Mouse (Mus musculus) embryonic facial prominence, embryonic 15.5 days (tissue): Measurements from ENCODE around the gene Lrrfip1. TPM values are rescaled to one million over a fixed set of nuclear protein-coding genes. Genes with fewer than 3 reads are reported as not detected.

Source experiments
- ATAC-seq: fragments of 200-750 bp; cut with Nextera tagmentation; 2 replicates; pipeline ENCODE4 v1.8.0; 2017; ENCODE audit warnings: low read depth, moderate TSS enrichment; ENCODE audit not compliant: insufficient number of reproducible peaks, low FRiP score, low TSS enrichment
- H3K27ac ChIP-seq: fragments of 300-500 bp; sonication (generic); replicated peaks from 2 replicates; pipeline ENCODE4 v1.5.1; 2015; ENCODE audit warnings: mild to moderate bottlenecking, inconsistent platforms
- H3K27me3 ChIP-seq: fragments of 300-500 bp; sonication (generic); 2 replicates; pipeline ENCODE4 v1.6.1; 2015; ENCODE audit warnings: inconsistent platforms
- H3K36me3 ChIP-seq: fragments of 300-500 bp; sonication (generic); 2 replicates; pipeline ENCODE4 v1.6.1; 2015; ENCODE audit warnings: mild to moderate bottlenecking, inconsistent platforms
- H3K4me1 ChIP-seq: fragments of 300-500 bp; sonication (generic); 2 replicates; pipeline ENCODE4 v1.6.1; 2015; ENCODE audit warnings: inconsistent platforms
- H3K4me2 ChIP-seq: fragments of 300-500 bp; sonication (generic); replicated peaks from 2 replicates; pipeline ENCODE4 v1.6.1; 2015; ENCODE audit warnings: mild to moderate bottlenecking, inconsistent platforms
- H3K4me3 ChIP-seq: fragments of 300-500 bp; sonication (generic); replicated peaks from 2 replicates; pipeline ENCODE4 v1.5.1; 2015; ENCODE audit warnings: mild to moderate bottlenecking, inconsistent platforms
- H3K9ac ChIP-seq: fragments of 300-500 bp; sonication (generic); 2 replicates; pipeline ENCODE4 v1.6.1; 2015; ENCODE audit warnings: inconsistent platforms
- H3K9me3 ChIP-seq: fragments of 300-500 bp; sonication (generic); replicated peaks from 2 replicates; pipeline ENCODE4 v1.6.1; 2016; ENCODE audit warnings: inconsistent platforms
- WGBS: fragments of 180-500 bp; shearing (Covaris S2); methylation state at CpG from one replicate; pipeline ENCODE4 v1.1.7; 2015; 5-methylcytosine and 5-hydroxymethylcytosine counted together
- polyA plus RNA-seq: library from polyadenylated mRNA; unstranded; fragments of >200 nt; fragmentation: Nextera tagmentation; extraction: Ambion mirVana; gene quantifications from 2 replicates; pipeline ENCODE4 v1.2.1, GENCODE M21; 2015

Lrrfip1 gene
- polyA plus RNA-seq, 1 experiment from 2014 or later = 56.8 TPM

DNA sequence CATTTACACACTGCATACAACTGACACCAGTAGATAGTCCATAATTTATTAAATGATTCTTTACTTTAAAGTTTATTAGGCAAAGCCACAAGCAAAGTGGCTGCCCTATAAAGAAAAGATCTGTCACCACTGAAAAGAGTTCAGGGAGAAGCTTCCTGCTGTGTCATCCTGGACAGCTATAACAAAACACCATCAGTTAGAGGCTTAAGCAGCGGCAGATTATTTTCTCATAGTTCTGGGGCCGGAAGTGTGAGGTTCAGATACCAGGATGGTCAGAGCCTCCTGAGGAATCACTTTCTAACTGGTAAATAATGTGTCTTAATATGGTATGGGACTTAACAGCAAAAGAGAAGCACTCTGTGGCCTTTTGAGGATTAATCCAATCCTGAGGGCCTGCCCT lies 153.0 kb downstream of the Lrrfip1 start:
- no peaks in the 10 kb centered on the region for H3K4me1 ChIP-seq
- ATAC-seq = no peak
- no peak overlapping the region for H3K4me3 ChIP-seq
- H3K9ac ChIP-seq = no peak overlapping the region
- H3K36me3 ChIP-seq = no peaks in the 10 kb centered on the region
- H3K27me3 ChIP-seq = no peaks in the 10 kb centered on the region
- H3K27ac ChIP-seq = no peak overlapping the region
- H3K4me2 ChIP-seq = no peak overlapping the region
- 68% methylated on average over 2 of the region's 2 CpGs for WGBS
- no peaks in the 10 kb centered on the region for H3K9me3 ChIP-seq

DNA sequence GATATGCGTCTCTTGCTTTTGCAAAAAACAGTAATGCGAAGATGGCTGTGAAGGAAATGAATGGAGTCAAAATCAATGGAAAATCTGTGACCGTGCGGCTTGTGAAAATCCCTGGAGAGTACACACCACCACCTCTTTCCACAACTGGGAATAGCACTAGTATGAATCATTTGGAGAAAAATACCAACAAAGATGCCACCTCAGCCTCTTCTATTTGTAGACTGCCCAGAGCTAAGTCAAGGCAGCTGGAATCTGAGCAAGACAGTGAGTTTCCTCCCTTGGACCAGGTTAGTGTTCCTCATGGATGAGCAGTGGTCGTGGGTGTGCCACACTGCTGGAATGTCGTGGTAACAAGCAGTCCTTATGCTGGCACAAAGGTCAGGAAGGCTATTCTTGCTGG lies 168.3 kb downstream of the Lrrfip1 start:
- WGBS = 79% methylated on average over 6 of the region's 6 CpGs
- no peaks in the 10 kb centered on the region for H3K4me1 ChIP-seq
- no peak overlapping the region for H3K9ac ChIP-seq
- no peak overlapping the region for H3K4me2 ChIP-seq
- no peaks in the 10 kb centered on the region for H3K36me3 ChIP-seq
- no peak overlapping the region for H3K27ac ChIP-seq
- no peaks in the 10 kb centered on the region for H3K27me3 ChIP-seq
- no peak for ATAC-seq
- H3K4me3 ChIP-seq = no peak overlapping the region
- no peaks in the 10 kb centered on the region for H3K9me3 ChIP-seq

DNA sequence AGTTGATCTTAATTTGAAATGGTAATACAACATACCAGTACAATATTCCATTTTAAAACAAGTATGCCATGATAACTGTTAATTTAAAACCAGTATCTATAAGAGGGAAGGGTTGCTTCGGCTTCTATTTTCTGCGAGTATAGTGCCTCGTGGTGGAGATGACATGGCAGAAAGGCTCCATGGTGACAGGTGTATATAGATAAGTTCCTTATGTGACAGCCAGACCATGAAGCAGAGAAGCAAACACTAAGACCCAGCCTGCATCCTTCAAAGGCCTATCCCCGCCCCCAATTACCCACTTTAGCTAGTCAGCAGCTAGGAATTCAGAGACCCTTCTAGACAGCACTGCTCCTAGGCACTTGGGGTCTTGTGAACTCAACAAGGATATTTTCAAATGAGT lies 170.6 kb downstream of the Lrrfip1 start:
- Histone ChIP-seq H3K36me3 (no peaks in the 10 kb centered on the region), H3K4me2 (no peak overlapping the region), H3K4me3 (no peak overlapping the region), H3K9me3 (no peaks in the 10 kb centered on the region), H3K4me1 (no peaks in the 10 kb centered on the region), H3K27ac (no peak overlapping the region), H3K27me3 (no peaks in the 10 kb centered on the region), H3K9ac (no peak overlapping the region)
- 71% methylated on average over 4 of the region's 4 CpGs for WGBS
- no peak for ATAC-seq

DNA sequence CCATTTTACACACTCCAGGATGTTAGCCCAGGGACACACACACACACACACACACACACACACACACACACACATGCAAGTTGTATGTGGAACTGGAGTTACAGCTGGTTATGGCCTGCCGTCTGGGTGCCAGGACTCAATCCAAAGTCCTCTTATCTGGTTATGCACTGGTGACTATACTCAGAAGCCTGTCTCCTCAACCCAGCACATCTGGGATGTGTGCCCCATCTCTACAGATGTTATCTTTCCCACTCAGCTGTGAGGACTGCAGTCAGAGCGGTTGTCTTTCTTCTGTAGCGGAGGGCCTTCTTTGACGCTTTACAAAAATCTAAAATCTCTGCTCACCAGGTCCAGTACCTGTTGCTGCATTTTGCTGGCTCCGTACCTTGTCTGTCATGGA lies 176.3 kb downstream of the Lrrfip1 start:
- 84% methylated on average over 5 of the region's 5 CpGs for WGBS

DNA sequence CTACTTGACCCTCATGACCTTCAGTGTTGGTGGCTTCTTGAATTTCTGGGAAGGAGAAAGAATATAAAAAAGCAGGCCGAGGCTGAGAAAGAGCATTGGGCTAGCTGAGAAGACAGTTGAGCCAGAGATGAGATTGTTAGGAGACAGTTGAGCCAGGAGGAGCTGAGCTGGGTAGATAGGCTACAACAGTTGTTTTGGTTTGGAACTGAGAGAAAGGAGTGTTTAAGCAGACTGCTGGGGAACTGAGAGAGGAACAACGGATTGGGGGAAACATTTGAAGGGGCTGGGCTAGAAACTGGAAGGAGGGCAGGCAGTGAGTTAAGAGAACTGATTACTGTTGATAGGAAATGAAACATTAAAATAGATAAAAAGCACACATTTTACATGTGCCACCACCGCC lies 177.5 kb downstream of the Lrrfip1 start:
- H3K9ac ChIP-seq = no peak overlapping the region
- no peak for ATAC-seq
- peaks cover 17% of the 10 kb centered on the region; the same call in 1 of the 2 replicates for H3K4me1 ChIP-seq
- H3K36me3 ChIP-seq = no peaks in the 10 kb centered on the region
- no peak overlapping the region for H3K27ac ChIP-seq
- WGBS = 37% methylated on average over 3 of the region's 3 CpGs
- H3K4me2 ChIP-seq = no peak overlapping the region
- no peaks in the 10 kb centered on the region; the same call in 1 of the 2 replicates for H3K27me3 ChIP-seq
- no peak overlapping the region for H3K4me3 ChIP-seq
- no peaks in the 10 kb centered on the region for H3K9me3 ChIP-seq

More for the DNA sequence above, 176.3 kb downstream of the Lrrfip1 start:
- no peak for ATAC-seq
- Histone ChIP-seq H3K4me1 (peaks cover 11% of the 10 kb centered on the region; the same call in 1 of the 2 replicates), H3K4me2 (no peak overlapping the region), H3K27ac (no peak overlapping the region), H3K9me3 (no peaks in the 10 kb centered on the region), H3K36me3 (no peaks in the 10 kb centered on the region), H3K4me3 (no peak overlapping the region), H3K27me3 (no peaks in the 10 kb centered on the region; the same call in 1 of the 2 replicates), H3K9ac (no peak overlapping the region)

DNA sequence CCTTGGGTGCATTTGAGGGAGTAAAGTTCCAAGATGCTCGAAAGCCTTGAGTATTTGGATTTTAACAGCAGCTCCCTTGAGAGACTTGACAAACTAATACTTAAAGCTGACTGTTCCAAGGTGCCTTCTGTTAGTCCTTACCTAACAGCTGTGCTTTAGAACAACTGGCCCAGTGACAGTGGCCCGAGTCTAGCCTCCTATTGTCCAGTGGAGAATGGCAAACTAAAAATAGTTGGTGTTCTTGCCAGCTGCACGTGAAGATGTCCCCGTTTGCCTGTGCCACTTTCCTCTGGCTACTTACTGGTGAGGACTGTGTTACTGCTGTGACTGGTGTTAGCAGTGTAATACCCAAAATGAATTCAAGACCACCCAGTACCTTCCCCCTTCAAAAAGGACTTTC lies 178.3 kb downstream of the Lrrfip1 start:
- Histone ChIP-seq H3K4me1 (peaks cover 24% of the 10 kb centered on the region; the same call in 1 of the 2 replicates), H3K27me3 (no peaks in the 10 kb centered on the region; the same call in 1 of the 2 replicates), H3K4me3 (no peak overlapping the region), H3K36me3 (no peaks in the 10 kb centered on the region), H3K4me2 (no peak overlapping the region), H3K9me3 (no peaks in the 10 kb centered on the region), H3K27ac (no peak overlapping the region), H3K9ac (no peak overlapping the region)
- 75% methylated on average over 4 of the region's 4 CpGs for WGBS
- ATAC-seq = no peak

Other genes starting within 250 kb of the Lrrfip1 start
- gene Col6a3, start 154.8 kb upstream of the Lrrfip1 start, polyA plus RNA-seq = 204 and 259 TPM in 2 replicates
- gene Mlph, start 83.7 kb upstream of the Lrrfip1 start, polyA plus RNA-seq = 1.6 and 1.7 TPM in 2 replicates
- gene Prlh, start 45.6 kb upstream of the Lrrfip1 start, polyA plus RNA-seq = not detected in 2 replicates
- 2.4 and 3.1 TPM in 2 replicates for gene Rab17, start 29.1 kb upstream of the Lrrfip1 start, polyA plus RNA-seq
- 0.51 and 0.70 TPM in 2 replicates for gene Rbm44, start 146.4 kb downstream of the Lrrfip1 start, polyA plus RNA-seq
- 21.4 and 25.0 TPM in 2 replicates for gene Ramp1, start 181.1 kb downstream of the Lrrfip1 start, polyA plus RNA-seq